ENCODE assay signal across 8 mouse cellular contexts in genomic region chr1:38628901-38629585, GRCm38 (mm10). TPM values are rescaled to one million over a fixed set of nuclear protein-coding genes. Genes with fewer than 3 reads are reported as not detected.
DNase-seq lines count a peak whose midpoint lies in the region; ATAC-seq and TF ChIP-seq lines count a peak whose summit lies in the region.
"Had no signal": no experiment of that assay in that cellular context is flagged by ENCODE, and none has a peak within 500 bp of the region (broad histone marks: within the 10 kb centered on the region; RNA-seq: fewer than 3 reads in every experiment).

No protein-coding gene starts in this region.

- no peaks in the 10 kb centered on the region for H3K27me3 ChIP-seq in limb, embryonic 14.5 days (ENCODE audit: control insufficient read depth, insufficient read depth, low read length)
- no peaks in the 10 kb centered on the region for H3K27me3 ChIP-seq in neural tube, embryonic 15.5 days (replicated peaks)

- ATAC-seq in limb, embryonic 14.5 days (ENCODE audit: low FRiP score, low read depth) = no peak
- ATAC-seq in neural tube, embryonic 15.5 days (ENCODE audit: low FRiP score) = no peak

- peak overlapping the region; percentile 78 for H3K4me2 ChIP-seq in limb, embryonic 14.5 days (replicated peaks; ENCODE audit: low read depth, low read length, severe bottlenecking)
- 0 out of 2 replicates have a peak overlapping the region, but pooled peaks have one; percentile 88 for H3K4me2 ChIP-seq in neural tube, embryonic 15.5 days

- H3K36me3 ChIP-seq in limb, embryonic 14.5 days (ENCODE audit: control insufficient read depth, insufficient read depth, low read length) = no peaks in the 10 kb centered on the region
- H3K36me3 ChIP-seq in neural tube, embryonic 15.5 days = no peaks in the 10 kb centered on the region

- no peaks in the 10 kb centered on the region for H3K9me3 ChIP-seq in limb, embryonic 14.5 days (ENCODE audit: control insufficient read depth, low read length)
- no peaks in the 10 kb centered on the region for H3K9me3 ChIP-seq in neural tube, embryonic 15.5 days (replicated peaks)

- 21% methylated on average over 11 of the region's 11 CpGs for WGBS in limb, embryonic 14.5 days
- WGBS in neural tube, embryonic 15.5 days = 21% methylated on average over 11 of the region's 11 CpGs

- peaks cover 32% of the 10 kb centered on the region for H3K4me1 ChIP-seq in limb, embryonic 14.5 days (ENCODE audit: control insufficient read depth, insufficient read depth, low read length)
- peaks cover 50% of the 10 kb centered on the region for H3K4me1 ChIP-seq in neural tube, embryonic 15.5 days

- DNase-seq in ovary, adult 18-20 months (ENCODE audit: low spot score) = peak; percentile 45
- DNase-seq in ovary, postnatal 10 days (ENCODE audit: low spot score) = no peak
- DNase-seq in gastrocnemius, postnatal 14 days = peak; percentile 24
- DNase-seq in limb, embryonic 14.5 days (ENCODE audit: low spot score) = no peak
- no peak for DNase-seq in adrenal gland, postnatal 14 days
- no peak for DNase-seq in adrenal gland, adult (ENCODE audit: inconsistent age in 2 of 2, low spot score in 1 of 2)

- peak overlapping the region; percentile 97 for H3K27ac ChIP-seq in limb, embryonic 14.5 days (replicated peaks; ENCODE audit: low read depth, low read length)
- peak overlapping the region; percentile 96 for H3K27ac ChIP-seq in neural tube, embryonic 15.5 days (replicated peaks)
- H3K27ac ChIP-seq: macrophage had no signal

- peak overlapping the region; percentile 83; the same call in 1 of the 2 replicates for H3K9ac ChIP-seq in limb, embryonic 14.5 days (ENCODE audit: low read depth, low read length, severe bottlenecking)
- H3K9ac ChIP-seq in neural tube, embryonic 15.5 days (replicated peaks) = no peak overlapping the region

- no peak for TF ChIP-seq POLR2A in limb, embryonic 14.5 days (IDR thresholded peaks at IDR 0.05; ENCODE audit: borderline replicate concordance, extremely low read depth, insufficient read depth, insufficient read length)

- intact Hi-C loops in gastrocnemius, postnatal 14 days (cut with DNase I; ENCODE audit: low total_unique reads) = no loop called here

- H3K4me3 ChIP-seq in limb, embryonic 14.5 days (replicated peaks; ENCODE audit: low read length) = no peak overlapping the region
- H3K4me3 ChIP-seq in neural tube, embryonic 15.5 days (replicated peaks) = no peak overlapping the region

RNA-seq across cellular contexts. Expression of gene Aff3, which starts 35.7 kb away (rescaled TPM):
- 1 to 10 TPM; 3.4 to 3.7 TPM for total RNA-seq in gastrocnemius, postnatal 14 days (2021)
- 22.4 and 29.4 TPM in 2 replicates for polyA plus RNA-seq in limb, embryonic 14.5 days (2012; rRNA removed)
- polyA plus RNA-seq in limb, embryonic 14.5 days (2014; fragmentation: Nextera tagmentation; extraction: Ambion mirVana) = 20.4 and 28.4 TPM in 2 replicates
- polyA plus RNA-seq in neural tube, embryonic 15.5 days (2015; fragmentation: Nextera tagmentation; extraction: Ambion mirVana) = 22.9 and 33.1 TPM in 2 replicates
- total RNA-seq in adrenal gland, postnatal 14 days (2021) = 6.2 and 15.7 TPM in 2 replicates

Comparison
In these comparisons a context has a peak if more than half of its experiments do, and no peak if none do; other contexts are left out.
1. DNase-seq: peak in ovary, adult 18-20 months (single experiment) and gastrocnemius, postnatal 14 days (single experiment); none in ovary, postnatal 10 days (single experiment), limb, embryonic 14.5 days (single experiment), adrenal gland, postnatal 14 days (single experiment) and adrenal gland, adult (0 of 2).